Mouse (Mus musculus) spleen, postnatal 10 days (tissue): ENCODE results near the gene Tnni1.
A peak's percentile ranks its signal among the peaks of the same experiment; 100 is the strongest.

Experiments used
- DNase-seq, 2 experiments: peaks; one replicate each; pipeline ENCODE4 v3.0.0; 2021 to 2022; ENCODE audit warnings: low spot score in 2 of 2

Gene Tnni1

DNA sequence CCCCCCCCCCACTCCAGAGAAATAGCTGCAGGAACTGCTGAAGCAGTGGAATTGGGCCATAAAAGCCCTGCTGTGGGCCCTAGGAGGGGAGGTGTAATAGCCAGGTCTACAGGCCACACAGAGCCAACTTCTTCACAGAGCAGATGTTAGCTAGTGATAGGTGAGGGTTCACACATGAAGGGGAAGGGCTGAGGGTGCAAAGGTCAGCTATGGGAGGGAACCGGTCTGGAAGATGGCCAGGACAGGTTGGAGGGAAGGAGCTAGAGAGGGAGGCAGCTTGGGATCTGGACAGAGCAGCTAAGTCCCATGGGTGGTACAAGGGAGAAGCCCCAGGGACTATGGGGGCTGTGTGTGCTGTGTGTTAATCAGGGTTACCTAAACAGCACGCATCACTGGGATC, 30.9 kb downstream of the Tnni1 start:
- no peak for DNase-seq

DNA sequence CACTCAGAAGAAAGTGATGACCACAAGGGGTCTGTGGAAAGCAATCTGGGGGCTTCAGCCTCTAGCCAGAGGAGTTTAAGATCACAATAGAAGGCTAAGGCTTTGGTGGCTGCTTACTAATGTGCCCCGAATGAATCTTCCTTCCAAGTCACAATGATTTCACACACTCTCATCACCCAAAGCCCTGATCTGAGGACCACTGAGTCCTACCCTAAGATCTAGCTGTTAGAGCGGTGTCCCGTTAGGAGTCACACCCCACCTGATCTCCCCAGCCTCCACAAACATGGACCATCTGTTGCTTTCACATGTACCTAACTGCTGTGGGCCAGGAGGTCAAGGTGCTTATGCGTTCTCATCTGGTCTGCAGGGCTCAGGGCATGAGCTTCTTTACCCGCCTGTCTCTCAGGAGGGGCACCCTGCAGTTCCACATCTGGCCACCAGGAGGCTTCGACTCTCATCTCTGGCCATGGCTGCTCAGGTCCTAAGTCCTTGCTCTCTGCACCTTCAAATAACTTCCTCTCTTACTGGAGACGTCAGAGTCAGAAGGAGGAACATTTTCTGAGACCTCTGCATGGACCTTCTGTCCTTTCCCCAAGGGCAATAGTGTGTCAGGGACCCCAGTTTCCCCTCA, 31.9 kb downstream of the Tnni1 start:
- peak; percentile 84 to 90 for DNase-seq

DNA sequence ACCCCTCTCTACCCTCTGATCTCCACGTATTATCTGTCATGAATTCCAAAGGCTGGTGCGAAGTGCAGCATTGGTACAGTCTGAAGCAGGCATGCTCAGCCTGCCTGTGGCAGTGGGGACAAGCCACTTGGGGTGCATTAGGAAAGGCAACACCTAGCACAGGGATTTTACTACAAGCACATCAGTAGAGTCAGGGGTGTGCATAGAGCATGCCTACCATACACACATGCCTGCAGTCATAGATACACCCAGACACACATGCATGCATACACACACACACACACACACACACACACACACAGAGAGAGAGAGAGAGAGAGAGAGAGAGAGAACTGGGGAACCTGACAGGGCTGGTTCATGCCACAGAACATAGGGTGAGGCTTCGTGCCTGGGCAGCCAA, 33.0 kb downstream of the Tnni1 start:
- DNase-seq, result no peak

DNA sequence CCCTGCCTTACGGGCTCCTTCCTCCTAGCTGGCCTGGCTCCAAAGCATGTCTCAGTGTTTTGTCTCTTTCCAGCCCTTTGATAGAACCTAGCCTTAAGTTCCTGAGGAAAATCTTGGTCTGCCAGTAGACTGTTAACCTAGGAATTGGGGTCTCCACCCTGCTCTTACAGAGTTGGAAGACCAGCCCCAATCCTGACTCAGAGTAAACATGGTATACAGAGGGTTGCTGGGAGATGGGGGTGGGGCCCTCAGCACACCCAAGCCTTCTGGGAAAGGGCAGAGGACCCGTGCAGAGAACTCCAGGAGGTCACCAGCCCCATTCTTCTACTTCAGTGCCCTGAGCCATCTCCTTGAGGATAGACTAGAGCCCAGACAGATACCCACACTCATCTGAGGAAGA, 33.4 kb downstream of the Tnni1 start:
- no peak for DNase-seq

DNA sequence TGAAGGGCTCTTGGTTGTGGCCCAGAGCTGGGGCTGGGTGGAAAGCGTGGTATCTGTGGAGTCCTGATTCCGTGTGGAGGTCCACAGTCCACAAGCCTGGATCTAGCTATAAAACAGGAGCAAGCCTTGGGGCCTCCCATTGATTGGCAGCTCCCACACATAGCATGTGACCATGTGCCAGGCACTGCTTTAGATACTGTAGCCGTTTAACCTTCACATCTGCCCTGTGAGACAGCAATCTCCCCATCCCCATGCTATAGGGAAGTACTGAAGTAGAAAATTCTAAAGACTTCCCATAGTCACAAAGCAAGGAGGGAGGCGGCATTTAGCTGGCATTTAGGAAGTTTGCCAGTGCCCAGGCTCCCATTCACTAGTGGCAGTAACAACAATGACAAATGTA, 33.8 kb downstream of the Tnni1 start:
- no peak for DNase-seq

DNA sequence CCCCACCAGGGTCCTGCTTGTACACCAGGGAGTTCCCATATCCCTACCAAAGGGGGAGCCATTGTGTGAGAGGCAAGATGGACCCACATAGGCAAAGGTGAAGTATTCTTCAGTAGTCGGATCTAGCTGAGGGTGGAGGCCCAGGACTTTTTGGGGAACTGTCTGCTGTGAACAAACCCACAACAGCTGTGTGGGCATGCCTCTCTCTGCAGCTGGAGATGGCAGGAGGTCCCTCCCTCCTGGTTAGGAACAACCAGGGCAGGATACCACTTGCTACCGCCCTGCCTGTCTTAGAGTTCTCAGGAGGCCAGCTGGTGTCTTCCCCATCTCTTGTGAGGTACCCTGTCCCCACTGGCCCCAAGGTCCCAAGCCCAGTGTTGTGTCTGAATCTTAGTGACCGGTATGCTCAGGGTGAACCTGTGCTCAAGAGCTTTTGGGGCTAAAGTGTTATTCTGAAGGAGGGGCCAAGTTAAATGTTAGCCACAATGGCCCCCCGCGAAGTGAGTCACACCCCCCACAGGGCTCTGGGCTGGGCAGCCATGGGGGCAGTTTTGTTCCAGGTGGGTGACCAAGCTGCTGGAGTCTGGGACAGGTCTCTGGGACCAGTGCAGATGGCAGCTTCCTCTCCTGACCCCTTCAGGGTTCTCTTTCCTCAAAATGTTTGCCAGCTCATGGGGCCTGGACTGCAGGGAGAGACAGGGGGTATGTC, 34.6 kb downstream of the Tnni1 start:
- no peak for DNase-seq

DNA sequence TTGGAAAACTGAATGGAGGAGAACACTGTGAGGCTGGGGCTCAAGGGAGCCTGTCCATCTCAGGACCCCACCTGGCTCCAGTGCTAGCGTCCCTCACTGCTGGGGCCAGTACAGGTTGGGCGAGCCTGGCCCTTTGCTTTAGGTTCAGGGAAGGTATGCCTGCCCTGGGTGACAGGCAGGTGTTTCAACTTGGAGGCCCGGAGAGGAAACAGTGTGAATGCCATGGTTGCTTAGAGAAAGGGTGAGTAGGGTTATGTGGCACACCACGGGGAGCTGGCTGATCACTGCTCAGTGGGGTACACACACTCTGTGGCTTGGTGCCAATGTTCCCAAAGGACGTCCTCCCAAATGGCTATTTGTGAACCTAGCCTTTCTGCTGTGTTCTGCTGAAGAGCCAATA, 35.3 kb downstream of the Tnni1 start:
- DNase-seq, result no peak

DNA sequence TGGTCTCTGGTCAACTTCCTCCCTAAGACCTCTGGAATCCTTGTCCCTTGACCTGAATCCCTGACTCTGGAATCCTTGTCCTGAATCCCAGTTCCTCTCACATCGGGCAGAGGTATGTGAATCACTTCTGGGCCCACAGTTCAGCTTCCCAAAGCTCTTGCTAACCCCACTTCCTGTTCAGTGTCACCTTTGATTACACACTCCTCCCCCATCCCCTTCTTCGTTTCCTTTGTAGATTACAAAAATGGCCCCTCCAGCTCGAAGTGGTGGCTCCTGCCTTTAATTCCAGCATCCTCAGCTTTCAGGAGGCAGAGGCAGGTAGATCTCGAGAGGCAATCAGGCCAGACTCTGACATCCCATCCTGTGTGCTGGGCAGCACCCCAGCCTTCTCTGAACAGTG, 38.4 kb downstream of the Tnni1 start:
- no peak for DNase-seq

DNA sequence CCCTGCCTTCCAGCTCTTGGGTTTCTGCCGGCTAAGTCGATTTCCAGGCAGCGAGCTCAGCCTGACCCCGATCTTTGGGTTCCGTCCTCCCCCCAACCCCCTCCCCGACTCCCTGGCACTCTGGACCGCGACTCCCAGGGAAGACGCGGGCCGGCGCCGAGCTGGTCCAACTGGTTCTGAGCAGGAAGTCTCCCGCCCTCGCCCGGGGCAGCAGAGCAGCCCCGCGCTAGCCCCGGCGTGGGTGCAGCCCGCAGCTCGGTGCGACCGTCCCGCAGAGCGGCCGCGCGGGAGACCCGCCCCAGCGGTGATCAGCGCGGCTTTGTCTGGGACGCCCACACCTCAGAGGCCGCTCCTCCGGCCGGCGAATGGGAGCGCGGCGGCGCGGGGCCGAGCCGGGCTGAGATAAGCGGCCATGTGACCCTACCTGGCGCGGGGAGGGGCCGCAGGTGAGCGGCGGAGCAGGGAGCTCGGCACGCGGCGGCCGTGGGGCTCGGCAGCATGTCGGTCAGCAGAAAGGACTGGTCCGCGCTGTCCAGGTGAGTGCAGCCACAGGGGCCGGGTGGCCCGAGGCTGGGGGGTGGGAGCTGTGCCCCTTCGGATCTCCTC, 39.4 kb downstream of the Tnni1 start, which contains the start of gene Lad1:
Gene Lad1, plus strand, starts transcription at position 118 of the 606 bp plus-strand sequence.
- no peak for DNase-seq

DNA sequence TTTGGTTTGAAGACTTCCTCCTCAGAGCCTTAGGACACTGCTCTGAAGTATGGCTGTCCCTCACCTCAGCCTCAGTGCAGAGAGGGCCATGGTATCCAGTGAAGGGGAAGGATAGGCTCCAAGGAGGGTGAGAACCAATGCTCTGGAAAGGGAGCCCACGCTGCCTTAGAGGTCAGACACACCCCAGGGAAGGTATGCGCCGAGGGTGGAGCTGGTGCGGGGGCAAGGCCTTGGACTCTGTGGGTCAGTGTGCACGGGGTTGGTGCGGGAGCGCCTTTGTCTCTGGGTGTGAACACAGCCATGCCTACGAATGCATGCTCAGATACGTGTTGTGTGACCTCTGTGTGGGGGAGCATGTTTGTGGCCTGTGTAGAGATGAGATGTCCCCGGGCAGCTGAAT, 40.8 kb downstream of the Tnni1 start:
- DNase-seq, result no peak

DNA sequence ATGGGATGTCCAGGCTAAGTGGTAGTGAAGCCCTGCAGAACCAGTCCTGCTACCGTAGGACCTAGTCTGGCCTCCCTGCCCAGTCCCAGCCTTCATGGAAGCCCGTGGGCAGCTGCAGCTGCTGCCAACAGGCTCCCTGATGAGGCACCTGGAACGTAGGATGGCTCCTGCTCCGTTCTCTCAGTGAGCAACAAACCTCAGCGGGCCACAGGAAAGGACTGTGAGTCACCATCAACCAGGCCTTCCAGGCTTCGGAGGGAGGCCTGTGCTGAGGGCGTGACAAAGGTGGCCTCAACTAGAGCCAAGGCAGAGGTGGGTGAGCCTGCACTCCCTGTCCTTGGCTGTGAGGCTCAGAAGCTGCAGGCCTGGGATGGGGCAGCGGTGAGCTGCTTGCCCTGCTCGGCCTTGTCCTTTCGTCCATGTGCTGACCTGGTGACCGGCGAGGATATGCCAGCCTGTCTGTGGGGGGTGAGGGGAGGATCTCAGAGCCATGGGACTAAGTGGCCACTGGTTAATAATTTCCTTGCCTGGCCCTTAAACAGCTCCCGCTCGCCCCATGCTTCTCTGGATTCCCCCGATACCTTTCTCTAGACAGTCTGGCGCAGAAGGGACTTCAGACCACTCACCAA, 41.6 kb downstream of the Tnni1 start:
- DNase-seq, result no peak

DNA sequence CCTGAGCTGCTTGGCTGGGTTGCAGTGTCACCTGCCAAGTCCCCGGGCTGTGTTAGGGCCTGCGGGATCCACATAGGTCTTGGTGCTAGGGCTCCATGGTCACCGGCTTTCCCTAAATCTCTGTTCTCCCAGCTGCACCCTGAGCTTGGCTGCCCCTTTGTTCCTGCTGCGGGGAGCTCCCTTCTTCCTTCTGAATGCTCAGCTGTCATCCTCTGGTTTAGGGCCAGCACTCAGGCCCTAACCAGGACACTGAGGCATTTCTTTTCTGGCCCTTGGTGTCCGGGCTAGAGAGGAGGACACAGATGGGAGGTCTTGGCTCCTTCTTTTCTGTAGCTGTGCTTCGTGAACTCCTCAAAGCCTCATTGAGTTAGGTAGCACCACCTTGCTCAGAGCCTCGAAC, 42.5 kb downstream of the Tnni1 start:
- DNase-seq, result no peak

DNA sequence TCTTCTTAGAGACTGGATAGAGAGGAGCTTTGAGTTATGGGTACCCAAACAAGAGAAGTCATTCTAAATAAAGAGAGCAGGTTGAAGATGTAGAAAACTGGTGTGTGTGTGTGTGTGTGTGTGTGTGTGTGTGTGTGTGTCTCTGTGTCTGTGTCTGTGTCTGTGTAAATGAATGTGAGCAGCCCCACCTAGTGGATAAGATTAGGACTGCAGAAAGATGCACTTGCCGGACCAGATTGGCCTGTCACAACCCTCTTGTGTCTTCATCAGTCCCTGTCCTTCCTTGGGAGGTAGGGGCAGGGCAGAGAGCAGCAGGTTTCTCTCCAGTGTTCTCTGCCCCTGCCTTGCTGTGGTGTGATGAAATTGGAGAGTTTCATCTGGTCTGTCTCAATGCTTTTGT, 49.7 kb downstream of the Tnni1 start:
- peak in 1 of 2 experiments; percentile 48 for DNase-seq

DNA sequence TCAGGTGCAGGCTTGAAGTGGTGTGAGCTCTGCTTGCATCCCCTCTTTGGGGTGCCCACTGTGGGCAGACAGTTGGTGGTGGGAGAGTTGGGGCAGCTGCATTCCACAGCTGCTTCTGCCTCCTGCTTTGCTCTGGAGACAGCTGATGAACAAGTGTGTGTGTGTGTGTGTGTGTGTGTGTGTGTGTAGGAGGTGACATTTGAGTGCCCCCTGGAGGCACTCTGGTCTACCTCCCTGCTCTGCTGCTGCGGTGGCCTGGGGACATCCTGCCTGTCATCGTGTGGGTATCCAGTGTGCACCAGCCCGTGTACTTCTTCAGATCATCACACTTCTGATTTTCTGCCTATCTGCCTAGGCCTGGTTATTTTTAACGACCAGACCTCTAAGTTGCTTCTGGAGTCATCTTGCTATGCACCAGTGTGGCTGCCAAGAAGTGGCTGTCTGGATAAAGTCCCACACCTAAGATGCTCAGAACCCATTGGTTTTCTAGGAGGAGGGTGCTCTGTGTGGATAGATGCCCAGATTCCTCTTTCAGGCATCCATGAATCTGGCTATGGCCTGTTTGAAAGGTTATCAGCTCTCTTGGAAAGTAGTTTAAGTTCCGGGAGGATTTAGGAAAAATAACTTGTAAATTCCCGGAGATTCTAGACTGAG, 55.1 kb downstream of the Tnni1 start:
- DNase-seq, result no peak

DNA sequence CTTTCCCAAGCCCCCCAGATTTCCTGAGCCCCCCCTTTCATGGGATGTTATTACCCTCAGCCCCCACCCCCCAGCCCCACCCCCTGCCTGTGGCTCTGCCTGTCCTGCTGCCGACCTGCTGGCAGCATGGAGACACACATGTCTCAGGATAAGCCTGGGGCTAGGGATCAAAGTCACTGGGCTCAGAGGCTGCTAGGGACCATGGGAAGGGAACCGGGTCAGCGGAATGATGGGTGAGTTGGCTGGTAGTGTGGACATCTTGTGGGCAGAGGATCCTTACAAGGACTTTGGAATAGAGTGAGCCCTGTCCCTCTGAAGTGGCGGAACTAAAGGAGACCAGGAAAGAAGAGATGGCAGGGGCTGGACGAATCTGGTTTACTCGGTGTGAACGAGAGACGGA, 55.7 kb downstream of the Tnni1 start:
- no peak for DNase-seq

DNA sequence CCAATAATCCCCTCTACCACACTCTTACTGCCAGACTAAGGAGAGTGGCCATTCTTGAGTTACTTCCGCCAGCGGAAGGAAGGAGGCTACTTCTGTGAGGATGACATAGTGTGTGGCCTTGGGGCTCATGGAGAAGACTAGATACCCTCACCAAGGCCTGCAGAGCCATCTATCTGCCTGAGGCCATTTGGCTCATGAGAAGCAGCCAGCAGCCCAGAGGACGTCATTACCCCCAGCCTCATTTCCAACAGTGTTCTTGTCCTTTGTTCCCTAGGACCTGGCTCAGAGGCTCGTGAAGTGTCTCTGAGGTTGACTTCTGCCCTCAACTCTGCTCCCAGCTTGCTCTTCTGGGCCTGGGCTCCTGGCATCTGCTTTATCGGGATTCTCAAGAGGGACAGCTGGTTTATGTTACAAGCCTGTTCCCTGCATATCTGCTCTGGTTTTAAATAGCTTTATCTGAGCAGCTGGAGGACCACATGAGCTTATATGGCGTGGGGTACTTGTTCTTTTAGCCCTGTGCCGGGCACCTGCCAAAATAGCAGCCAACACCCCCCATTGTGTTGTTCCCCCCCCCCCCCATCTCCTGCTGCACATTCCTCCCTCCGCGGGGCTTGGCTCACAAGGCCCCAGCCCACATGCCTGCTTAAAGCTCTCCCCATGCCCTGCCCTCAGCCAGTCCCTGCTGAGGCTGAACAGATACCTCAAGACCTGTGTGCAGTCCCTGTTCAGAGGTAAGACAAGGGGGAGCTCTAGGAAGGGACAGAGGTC, 56.7 kb downstream of the Tnni1 start, which contains the start of gene Tnnt2:
Gene Tnnt2, plus strand, starts transcription at position 639 of the 768 bp plus-strand sequence.
- DNase-seq, result no peak

DNA sequence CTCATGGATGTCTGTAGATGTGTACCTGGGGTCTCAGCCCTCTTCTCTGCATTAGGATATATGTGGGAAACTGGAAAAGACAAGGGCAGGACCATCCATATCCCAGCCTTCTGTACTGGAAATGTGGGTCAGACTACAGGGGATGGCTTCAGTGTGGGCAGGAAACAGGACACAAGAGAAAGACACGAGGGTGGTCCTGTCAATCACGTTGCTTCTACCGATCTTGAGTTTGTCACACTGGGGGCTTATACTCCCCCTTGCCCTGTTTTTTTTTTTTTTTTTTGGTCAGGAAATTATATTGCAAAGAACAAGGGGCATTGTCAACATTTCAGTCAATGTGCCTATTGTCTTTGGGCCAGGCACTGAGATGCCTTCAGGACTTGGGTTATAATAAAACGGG, 59.4 kb downstream of the Tnni1 start:
- DNase-seq, result no peak

DNA sequence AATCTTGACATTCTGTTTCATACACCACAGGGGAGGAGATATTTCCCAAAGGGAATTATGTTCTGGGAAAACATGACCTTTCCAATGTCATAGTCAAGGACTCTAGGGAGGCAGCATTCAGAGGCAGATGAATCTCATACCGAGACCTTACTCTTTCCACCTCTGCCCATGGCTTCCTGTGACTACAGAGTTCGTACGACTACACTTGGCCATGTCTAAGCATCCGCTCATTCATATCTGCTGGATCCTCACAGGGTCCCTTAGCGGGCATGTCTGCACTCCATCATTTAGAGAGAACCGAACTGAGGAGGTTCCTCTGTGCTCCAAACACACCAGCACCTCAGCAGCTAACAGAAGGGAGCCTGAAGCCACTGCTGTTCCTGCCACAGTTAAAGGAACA, 59.8 kb downstream of the Tnni1 start:
- no peak for DNase-seq

DNA sequence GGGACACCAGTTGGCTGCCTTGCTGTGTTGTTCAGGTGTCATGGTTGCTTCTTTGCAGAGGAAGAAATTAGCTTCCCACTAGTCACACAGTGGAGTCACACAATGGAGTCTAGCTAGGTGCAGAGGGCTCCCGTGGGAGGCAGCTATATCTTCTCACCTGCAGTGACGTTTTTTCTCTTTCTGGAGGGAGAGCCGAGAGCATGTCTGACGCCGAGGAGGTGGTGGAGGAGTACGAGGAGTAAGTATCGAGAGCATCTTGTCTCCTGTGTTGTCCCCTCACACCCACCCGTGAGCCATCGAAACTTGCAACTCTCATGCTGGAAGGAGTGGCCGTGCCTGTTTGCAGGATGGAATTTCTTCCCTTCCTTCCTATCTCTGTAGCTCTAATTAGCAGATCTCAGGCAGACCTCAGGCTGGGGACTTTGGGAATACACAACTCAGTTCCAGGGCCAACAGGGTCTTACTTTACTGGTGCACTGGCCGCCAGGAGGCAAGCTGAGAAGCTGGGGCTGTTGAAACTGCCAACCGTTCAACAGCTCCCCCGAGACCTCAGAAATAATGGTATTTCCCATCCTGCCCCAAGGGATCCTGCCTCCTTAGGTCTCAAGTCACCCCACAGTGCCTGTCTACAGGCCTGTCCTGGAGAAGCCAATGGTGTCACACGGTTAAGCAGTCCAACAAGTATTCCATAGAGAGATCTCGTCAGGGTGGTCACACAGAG, 61.6 kb downstream of the Tnni1 start:
- no peak for DNase-seq

DNA sequence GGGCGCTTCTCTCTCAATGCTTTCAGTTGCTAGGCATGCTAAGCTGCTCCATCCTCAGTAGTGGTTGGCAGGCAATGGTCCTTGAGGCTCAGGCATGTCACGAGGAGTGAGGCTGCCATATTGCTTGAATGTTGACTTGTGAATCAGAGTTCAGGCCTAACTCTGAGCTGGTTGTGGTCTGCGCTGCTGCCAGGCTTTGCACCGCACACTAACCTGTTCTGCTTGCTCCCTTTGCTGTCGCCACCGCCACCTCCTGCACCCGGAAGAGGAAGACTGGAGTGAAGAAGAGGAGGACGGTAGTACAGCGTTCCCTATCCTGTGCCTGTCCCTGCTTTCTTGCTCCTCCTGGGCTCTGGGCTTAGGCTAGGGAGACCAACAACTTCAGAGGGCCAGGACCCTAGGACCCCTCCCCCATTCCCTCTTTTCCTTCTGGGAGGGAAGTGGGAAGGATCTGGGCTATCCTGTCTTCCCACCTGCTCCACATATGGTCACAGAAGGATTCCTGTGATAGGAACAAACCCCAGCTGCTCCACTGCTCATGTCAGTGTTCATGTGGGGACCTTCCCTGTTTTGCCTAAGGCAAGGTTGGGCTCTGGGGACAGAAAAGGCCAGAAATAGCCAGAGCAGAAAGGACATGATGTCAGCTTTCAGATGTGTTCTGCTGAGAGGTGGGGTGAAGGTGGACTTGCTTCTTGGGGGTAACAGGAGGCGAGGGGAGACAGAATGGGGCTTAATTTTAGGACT, 64.5 kb downstream of the Tnni1 start:
- DNase-seq, result no peak
